Mouse (Mus musculus): ENCODE results near the gene Nthl1.
"Not testable (repeated sequence)": the region's sequence is repeated elsewhere in the genome, so short reads cannot be mapped to it uniquely, and the experiment has no call there.

Gene Nthl1

GRCm38 (mm10) chr17:24650070-24650616 lies 17.7 kb downstream of the Nthl1 start, which contains the start of gene Slc9a3r2:
TSS of gene Slc9a3r2 (minus strand) at chr17:24650327.
- DNase-seq (ENCODE audit: low spot score in 2 of 2): no peak

DNA sequence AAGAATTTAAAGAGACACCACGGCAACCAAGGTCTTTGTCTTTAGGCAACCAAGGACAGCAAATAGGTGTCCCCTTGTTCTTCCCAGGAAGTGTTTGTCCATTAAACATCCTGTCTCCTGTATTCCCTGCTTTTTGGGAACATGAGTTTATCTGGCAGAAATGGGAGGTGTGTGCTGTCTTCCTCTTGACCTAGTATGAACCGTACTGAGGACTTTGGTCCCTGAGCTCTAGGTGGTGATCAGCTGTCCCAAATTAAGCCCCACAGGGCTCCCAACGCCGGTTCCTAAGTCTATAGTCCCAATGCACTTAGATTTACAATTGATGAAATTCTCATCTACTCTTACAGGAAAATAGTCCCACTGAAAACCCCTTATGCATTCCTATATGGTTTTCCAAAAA lies 18.3 kb downstream of the Nthl1 start:
- no peak for DNase-seq (ENCODE audit: low spot score in 2 of 2)

GRCm38 (mm10) chr17:24651835-24652234 lies 19.4 kb downstream of the Nthl1 start:
- DNase-seq (ENCODE audit: low spot score in 2 of 2): no peak

- DNase-seq (ENCODE audit: low spot score in 2 of 2): peak; percentile 63 to 73
Measured at GRCm38 (mm10) chr17:24653967-24654710, 21.7 kb downstream of the Nthl1 start.

GRCm38 (mm10) chr17:24654969-24655368 lies 22.5 kb downstream of the Nthl1 start:
- no peak for DNase-seq (ENCODE audit: low spot score in 2 of 2)

DNA sequence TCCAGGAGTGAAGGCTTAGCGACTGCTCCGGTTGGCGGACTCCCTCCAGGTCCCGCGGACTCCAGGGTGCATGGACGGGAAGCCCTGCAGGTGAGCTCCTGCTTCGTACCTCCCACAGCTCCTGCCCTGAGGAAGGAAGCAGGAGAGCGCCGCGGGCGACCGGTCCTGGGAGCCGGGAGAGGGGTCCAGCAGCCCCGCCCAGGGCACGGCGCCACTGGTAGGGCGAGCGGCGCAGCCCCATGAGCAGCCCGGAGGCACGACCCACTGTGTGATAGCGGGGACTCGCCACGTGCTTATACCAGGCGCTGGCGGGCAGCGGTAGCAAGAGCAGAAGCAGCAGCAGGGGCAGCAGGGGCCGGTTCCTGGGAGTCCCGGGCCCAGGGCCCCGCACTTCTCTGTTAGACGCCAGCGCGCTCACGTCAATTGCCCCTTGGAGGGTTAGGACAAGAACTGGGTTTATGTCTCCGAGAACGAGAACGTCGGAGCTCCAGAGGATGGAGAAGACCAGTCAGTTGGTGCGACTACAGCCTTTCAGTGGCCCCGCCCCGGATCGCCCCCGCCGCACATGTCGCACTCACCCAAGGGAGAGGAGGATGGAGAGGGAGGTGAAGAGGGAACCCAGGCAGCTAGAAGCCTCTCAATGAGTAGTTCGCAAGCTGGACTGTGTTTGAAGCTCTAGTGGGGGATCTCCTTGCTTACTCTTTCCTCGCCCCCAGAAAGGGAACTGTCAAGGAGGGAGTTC lies 25.7 kb downstream of the Nthl1 start, which contains the start of gene Npw:
TSS of gene Npw (minus strand) at position 441 of the 742 bp plus-strand sequence.
- peak in 1 of 2 experiments; percentile 18 for DNase-seq (ENCODE audit: low spot score in 2 of 2)

DNA sequence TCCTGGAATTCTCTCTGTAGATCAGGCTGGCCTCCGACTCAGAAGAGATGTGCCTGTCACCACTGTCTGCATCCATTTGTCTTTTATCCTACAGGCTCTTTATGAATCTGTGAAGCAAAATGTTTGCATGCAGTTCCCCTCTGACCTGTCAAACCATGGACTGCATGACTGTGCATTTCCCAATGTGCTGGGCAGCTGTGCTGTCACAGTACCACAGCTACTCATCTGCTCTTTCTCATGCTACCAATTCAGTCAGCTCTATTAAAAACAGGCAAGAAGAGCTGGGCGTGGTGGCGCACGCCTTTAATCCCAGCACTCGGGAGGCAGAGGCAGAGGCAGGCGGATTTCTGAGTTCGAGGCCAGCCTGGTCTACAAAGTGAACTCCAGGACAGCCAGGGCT lies 34.5 kb downstream of the Nthl1 start:
- not testable (repeated sequence) for DNase-seq (ENCODE audit: low spot score in 2 of 2)

DNA sequence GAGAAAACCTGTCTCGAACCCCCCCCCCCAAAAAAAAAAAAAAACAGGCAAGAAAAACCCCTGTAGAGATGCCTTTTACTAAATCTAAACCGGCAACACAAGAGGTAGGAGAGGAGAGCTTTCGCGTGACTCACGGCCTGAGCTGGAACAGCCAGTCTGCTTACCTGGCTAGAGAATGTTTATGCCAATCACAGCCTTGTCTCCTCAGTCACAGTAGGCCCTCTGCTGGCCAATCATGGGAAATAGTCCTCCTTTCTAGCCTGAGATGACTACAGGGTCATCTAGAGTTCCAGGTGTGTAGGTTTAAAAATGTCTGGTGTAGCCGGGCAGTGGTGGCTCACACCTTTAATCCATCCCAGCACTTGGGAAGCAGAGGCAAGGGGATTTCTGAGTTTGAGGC lies 34.9 kb downstream of the Nthl1 start:
- DNase-seq (ENCODE audit: low spot score in 2 of 2): peak; percentile 62 to 70

GRCm38 (mm10) chr17:24669214-24669544 lies 36.7 kb downstream of the Nthl1 start:
- DNase-seq (ENCODE audit: low spot score in 2 of 2): not testable (repeated sequence)

DNA sequence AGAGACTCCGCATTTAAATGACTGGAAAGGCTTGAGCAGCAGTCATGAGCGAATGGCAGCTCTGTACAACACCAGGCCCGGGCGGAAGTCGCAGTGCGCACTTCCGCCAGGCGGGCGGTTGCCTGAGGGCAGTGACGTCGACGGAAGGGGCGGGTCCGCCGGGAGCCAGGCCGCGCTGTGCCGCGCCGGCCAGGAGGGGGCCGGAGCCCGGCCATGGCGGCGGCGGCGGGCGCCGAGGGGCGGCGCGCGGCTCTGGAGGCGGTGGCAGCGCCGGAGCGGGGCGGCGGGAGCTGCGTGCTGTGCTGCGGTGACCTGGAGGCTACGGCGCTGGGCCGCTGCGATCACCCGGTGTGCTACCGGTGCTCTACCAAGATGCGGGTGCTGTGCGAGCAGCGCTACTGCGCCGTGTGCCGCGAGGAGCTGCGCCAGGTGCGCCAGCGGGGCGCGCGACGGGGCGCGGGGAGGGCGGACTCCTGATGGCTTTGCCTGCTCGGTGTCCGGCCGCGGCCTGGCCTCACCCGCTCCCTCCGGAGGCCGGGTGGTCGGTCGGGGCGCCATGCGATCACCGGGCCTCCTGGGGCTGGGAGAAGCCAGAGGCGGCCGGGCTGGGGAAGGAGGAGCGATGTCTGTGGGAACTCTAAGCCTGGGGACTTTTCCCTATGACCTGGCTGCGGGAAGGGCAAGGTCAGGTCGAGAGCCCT lies 37.2 kb downstream of the Nthl1 start, which contains the start of gene Zfp598:
TSS of gene Zfp598 (plus strand) at position 143 of the 701 bp plus-strand sequence.
- peak; percentile 91 to 93 for DNase-seq (ENCODE audit: low spot score in 2 of 2)

GRCm38 (mm10) chr17:24670246-24670844 lies 37.9 kb downstream of the Nthl1 start:
- DNase-seq (ENCODE audit: low spot score in 2 of 2): no peak

DNA sequence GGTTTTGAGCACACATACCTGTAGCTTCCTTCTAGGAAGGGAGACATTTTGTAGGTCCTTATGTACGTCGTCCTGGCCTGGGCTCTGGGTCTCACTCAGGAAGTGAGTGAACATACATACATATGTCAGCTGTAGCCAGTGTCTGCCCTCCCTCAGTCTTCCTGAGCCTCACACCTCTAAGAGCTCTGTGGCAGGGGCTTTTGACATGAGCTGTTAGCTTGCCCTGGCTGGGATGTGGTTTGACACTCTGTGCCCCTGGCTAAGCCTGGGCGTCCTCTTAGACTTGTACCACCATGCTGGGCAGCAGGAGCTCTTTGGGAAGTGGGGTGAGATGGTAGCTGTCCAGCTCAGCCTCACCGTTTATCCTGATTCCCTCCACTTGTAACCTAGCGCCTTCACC lies 38.9 kb downstream of the Nthl1 start:
- peak; percentile 49 to 72 for DNase-seq (ENCODE audit: low spot score in 2 of 2)

DNA sequence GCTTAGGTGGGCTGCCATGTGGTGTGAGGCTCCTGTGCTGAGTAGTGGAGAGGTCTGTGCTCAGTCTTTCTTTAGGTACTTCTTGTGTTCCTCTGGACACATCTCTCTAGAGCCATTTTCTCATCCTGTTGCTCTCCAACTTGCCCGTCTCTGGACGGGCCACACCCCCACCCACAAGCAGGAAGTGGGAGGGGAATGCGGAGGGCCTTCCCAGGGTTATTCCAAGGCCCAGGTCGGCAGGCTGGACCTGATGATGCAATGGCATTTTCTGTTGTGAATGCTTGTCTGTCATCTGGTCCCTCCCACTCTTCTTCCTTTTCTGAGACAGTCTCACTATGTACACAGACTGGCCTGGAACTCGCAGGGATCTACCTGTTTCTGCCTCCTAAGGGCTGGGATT lies 39.7 kb downstream of the Nthl1 start:
- no peak for DNase-seq (ENCODE audit: low spot score in 2 of 2)

- no peak for DNase-seq (ENCODE audit: low spot score in 2 of 2)
Measured at GRCm38 (mm10) chr17:24674277-24674676, 41.8 kb downstream of the Nthl1 start.

DNA sequence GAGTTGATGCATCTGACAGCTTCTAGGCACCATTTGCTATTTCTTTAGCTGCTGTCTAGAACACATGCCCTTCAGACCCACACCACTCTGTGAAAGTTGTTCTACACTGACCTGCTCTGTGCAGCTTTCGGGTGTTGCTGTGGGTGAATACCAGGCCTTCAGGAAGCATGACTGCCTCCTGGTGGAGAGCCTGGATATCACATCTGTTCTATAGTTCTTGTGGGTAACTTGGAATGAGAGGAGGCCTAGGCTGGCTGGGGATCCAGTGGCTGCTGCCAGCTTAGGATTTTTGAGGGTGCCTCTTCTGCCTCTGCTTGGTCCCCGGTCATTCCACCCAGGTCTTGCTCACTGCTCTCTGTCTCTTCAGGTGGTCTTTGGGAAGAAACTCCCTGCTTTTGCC lies 43.7 kb downstream of the Nthl1 start:
- DNase-seq (ENCODE audit: low spot score in 2 of 2): peak; percentile 66 to 75

DNA sequence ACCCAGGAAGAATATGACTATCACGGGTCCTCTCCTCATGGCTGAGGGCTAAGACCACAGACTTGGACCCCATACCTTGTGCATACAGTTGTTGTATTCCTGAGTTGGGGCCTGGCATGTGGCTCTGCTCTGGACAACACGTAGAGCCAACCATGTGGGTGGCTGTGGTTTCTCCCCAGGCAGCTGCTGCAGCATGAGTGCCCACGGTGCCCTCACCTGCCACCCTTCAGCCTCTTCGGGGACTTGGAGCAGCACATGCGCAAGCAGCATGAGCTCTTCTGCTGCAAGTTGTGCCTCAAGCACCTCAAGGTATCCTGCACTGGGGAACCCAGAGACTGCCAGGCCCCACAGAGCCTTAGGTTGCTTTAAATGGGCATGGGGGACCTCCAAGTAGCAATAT lies 44.4 kb downstream of the Nthl1 start:
- no peak for DNase-seq (ENCODE audit: low spot score in 2 of 2)

- no peak for DNase-seq (ENCODE audit: low spot score in 2 of 2)
Measured at GRCm38 (mm10) chr17:24677500-24678080, 45.1 kb downstream of the Nthl1 start.

DNA sequence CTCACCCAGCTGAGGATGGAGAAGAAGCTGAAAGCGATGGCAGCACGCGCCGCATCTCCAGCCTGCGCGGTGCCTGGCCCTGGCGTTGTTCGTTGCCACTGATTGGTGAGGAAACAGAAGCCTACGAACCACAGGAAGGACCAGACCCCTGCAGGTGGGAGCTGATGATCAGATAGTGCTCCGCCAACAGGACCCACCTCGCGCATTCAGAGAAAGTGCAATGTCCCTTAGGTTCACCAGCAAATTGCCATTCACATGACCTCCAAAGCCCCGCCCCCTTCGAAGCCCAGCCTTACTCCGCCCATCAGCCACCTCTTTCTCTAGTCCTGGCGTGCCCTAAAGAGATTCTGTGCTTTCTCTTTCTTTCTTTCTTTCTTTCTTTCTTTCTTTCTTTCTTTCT lies 54.0 kb downstream of the Nthl1 start:
- peak; percentile 49 to 65 for DNase-seq (ENCODE audit: low spot score in 2 of 2)

- DNase-seq (ENCODE audit: low spot score in 2 of 2): peak; percentile 42 to 51
Measured at GRCm38 (mm10) chr17:24687146-24687595, 54.7 kb downstream of the Nthl1 start.

GRCm38 (mm10) chr17:24687599-24687998 lies 55.1 kb downstream of the Nthl1 start:
- no peak for DNase-seq (ENCODE audit: low spot score in 2 of 2)

Data from natural killer cell, adult 2 months (primary cell).